Mouse (Mus musculus) heart, postnatal 0 days (tissue): ENCODE measurements at regions not wholly inside any gene's neighbourhood (a gene's known extent, or its start where the extent isn't known, plus 50 kb on each side); places are given as distances from the start of the nearest gene placed in this dataset.

Experiments
- CTCF ChIP-seq: IDR thresholded peaks from 2 replicates; pipeline ENCODE4 v1.5.1; 2016; ENCODE audit warnings: antibody characterized with exemption, control low read depth, low read depth
- EP300 ChIP-seq: IDR thresholded peaks from 2 replicates; pipeline ENCODE4 v1.6.1; 2016; ENCODE audit warnings: antibody characterized with exemption, low read depth

GRCm38 (mm10) chr3:102292385-102292784 lies 87.9 kb upstream of the Vangl1 start:
- TF ChIP-seq CTCF (no peak), EP300 (no peak)
